Mouse (Mus musculus): ENCODE data around the gene Aadacl3.

Gene Aadacl3

DNA sequence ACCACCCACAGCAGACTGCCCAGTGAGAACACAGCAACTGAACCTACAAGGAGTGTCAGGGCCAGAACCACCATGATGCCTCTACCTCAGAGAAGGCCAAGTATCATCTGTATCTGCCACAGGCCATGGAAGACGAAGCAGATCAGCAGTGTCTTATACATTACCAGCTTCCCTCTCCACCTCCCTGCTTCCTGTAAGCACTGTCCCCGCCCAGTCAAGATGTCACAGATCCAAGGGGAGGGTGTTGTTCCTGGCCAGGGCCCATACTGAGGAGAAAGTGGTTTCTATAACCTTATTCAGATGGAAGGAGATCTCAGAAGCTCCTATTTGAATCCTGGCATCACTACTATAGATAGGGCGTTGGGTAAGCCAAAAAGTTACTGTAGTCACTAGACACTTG is at the start of gene Aadacl3:
Gene Aadacl3, minus strand, starts transcription at position 101 of the 400 bp plus-strand sequence.
- in situ Hi-C loops (cut with MboI): no loop called here

DNA sequence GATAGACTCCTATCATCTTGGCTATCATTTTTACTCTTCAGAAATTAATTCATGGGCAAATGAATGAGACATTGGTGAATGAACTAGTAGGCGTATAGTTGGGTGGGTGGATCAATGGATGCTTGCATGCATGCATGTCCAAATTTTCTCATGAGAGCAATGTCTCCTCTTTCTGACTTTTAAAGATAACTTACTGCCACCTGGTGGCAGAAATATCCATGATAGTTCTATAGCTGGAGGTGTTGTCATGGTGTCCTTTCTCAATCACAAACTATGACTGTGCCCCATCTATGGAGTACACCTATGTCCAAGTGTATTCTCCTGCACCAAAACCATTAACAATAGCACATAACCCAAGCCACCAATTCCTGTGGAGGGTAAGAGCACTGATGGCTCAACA is 43.0 kb upstream of the Aadacl3 start:
- in situ Hi-C loops (cut with MboI): no loop called here

DNA sequence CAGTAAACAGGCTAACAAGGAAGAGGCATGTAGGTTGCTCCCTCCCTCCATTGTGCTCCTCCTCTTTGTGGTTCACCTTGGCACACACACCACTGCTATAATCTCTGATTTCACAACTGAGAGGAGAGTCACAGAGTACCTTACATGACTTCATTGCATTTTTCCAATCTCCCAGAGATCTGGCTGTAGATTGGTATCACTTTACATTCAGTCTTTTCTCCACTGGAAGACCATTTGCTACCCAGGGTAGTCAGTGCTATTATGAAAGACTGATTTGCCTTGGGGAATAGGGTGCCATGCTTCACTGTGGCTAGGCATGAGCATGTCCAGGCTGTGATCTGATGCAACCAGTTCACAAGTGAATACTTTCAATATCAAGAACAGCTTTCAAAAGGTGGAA is 29.8 kb upstream of the Aadacl3 start:
- in situ Hi-C loops (cut with MboI): no loop called here

DNA sequence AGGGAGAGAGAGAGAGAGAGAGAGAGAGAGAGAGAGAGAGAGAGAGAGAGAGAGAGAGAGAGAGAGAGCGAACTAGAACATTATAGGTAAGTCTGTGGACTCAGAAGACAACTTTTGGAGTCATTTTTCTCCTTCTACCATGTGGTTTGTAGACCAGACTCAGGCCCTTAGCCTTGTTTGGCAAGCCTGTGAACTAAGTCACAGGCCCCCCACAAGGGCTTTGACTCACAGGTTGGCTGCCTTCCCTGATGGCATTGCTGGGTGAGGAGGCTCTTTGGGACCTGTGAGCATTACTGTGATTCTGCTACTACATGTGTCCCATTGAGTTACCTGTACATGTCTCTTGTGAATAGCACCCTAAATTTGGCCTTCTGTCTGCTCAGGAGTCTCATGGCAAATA is 4.5 kb upstream of the Aadacl3 start:
- in situ Hi-C loops (cut with MboI): no loop called here

GRCm38 (mm10) chr4:144465206-144465605 is 1.6 kb upstream of the Aadacl3 start:
- in situ Hi-C loops (cut with MboI): no loop called here

DNA sequence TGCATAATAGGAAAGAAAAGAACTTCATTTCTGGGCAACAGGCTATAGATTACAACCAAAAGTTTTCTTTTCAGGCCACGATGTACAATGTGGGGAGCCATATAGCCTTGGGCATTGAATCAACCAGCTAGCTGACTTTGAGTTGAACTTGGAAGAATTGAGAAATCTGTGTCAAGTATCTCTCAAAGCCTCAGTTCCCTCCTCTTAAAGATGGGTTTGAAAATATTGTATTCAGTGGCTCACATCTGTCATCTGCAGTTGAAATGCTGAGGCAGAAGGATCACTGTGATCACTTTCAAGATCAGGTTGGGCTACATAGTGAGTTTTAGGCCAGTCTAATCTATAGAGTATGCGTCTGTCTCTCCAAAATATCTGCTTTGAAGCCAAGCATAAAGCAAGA is 10.3 kb downstream of the Aadacl3 start, which contains the start of gene Gm9944:
Gene Gm9944, minus strand, starts transcription at position 101 of the 400 bp plus-strand sequence.
- in situ Hi-C loops (cut with MboI): no loop called here

GRCm38 (mm10) chr4:144448546-144448945 is 15.0 kb downstream of the Aadacl3 start:
- in situ Hi-C loops (cut with MboI): no loop called here

- in situ Hi-C loops (cut with MboI): no loop called here
Measured at GRCm38 (mm10) chr4:144441582-144441981, 22.0 kb downstream of the Aadacl3 start.

GRCm38 (mm10) chr4:144441095-144441494 is 22.5 kb downstream of the Aadacl3 start:
- in situ Hi-C loops (cut with MboI): no loop called here

- in situ Hi-C loops (cut with MboI): no loop called here
Measured at GRCm38 (mm10) chr4:144438672-144439071, 24.9 kb downstream of the Aadacl3 start, which contains the start of gene 1700012P22Rik. 1700012P22Rik (minus strand) TSS chr4:144438772.

- in situ Hi-C loops (cut with MboI): no loop called here
Measured at GRCm38 (mm10) chr4:144433216-144433615, 30.3 kb downstream of the Aadacl3 start.

DNA sequence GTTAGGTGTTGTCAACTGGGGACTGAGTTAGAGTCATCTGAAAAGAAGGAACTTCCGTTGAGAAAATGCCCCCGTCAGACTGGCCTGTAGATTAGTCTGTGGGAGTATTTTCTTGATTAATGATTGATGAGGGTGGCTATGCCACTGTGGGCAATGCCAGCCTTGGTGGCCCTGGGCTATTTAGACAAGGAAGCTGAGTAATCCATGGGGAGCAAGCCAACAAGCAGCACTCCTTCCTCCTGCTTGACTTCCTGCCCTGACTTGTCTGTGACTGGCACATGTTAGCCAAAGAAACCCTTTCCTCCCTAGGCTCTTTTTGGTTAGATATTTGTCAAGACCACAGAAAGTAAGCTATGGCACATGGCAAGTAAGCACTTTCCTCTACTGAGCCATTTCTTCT is 32.8 kb downstream of the Aadacl3 start:
- in situ Hi-C loops (cut with MboI): no loop called here

GRCm38 (mm10) chr4:144428868-144429267 is 34.7 kb downstream of the Aadacl3 start:
- in situ Hi-C loops (cut with MboI): no loop called here

GRCm38 (mm10) chr4:144424590-144424989 is 39.0 kb downstream of the Aadacl3 start:
- in situ Hi-C loops (cut with MboI): no loop called here

GRCm38 (mm10) chr4:144420644-144421043 is 42.9 kb downstream of the Aadacl3 start:
- in situ Hi-C loops (cut with MboI): no loop called here

- in situ Hi-C loops (cut with MboI): no loop called here
Measured at GRCm38 (mm10) chr4:144408290-144408689, 55.3 kb downstream of the Aadacl3 start, which contains the start of gene Pramef12. Pramef12 (minus strand) TSS chr4:144408464.

DNA sequence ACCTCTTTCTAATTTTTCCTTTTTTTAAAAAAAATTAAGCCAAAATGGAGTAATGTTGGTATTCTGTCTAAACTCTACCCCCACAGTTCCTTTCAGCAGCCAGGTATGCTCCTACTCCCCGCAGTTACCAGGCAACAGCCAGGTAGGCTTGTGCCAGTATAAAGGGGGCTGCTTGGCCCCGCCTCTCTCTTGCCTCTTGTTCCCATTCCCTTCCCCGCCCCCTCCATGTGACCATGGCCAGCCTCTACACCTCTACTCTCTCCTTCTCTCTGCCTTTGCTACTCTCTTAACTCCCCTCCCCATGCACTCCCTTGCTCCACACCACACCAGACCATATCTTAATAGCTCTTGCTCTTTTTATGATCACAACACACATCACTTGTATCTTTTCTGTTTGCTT is 57.3 kb downstream of the Aadacl3 start:
- in situ Hi-C loops (cut with MboI): no loop called here

DNA sequence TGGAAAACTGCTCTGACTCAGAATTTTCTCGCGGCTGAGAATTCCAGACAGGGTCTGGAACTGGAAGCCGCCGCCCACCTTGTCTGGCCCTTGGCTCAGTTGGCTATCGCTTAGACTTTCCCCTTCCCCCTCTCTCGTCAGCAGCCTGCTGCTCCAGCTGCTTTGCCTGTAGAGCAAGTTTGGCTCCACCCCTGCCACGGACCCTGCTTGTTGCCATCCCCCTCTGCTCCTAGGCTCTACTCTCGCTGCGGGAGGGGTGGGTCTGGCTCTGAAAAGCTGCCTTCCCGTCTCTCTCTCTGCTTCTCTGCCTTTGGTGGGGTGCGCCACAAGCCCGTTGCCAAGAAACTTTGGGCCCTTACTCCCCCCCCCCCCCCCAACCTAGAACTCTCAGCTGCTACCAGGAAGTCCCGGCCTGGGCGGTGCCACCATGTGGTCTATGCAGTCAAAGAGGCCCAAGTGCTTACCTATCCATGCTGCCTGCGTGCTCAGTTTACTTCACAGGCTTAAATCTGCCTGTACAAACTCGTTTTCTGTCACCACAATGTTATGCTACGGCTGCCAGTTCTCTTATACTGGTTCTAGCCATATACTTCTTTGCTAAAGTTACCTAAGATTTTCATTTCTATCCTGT is 59.0 kb downstream of the Aadacl3 start:
- in situ Hi-C loops (cut with MboI): no loop called here
